Mouse (Mus musculus) MEL (cell line): Measurements from ENCODE around the gene Lats2. TPM values are rescaled to one million over a fixed set of nuclear protein-coding genes. Genes with fewer than 3 reads are reported as not detected.

Source experiments
- DNase-seq: peaks from one replicate; pipeline ENCODE4 v3.0.0; 2011; ENCODE audit warnings: low read depth, low spot score
- H3K27ac ChIP-seq: 2 replicates; pipeline ENCODE4 v1.5.1; 2012; ENCODE audit warnings: low read depth, mild to moderate bottlenecking, control low read depth, low read length, moderate library complexity; ENCODE audit not compliant: control insufficient read depth
- H3K27me3 ChIP-seq, 2 experiments: fragments of 150-350 bp in 1 of 2; sonication (generic) in 1 of 2; 2 replicates each; pipeline ENCODE4 v1.6.1; 2012; ENCODE audit warnings: low read length in 2 of 2, mild to moderate bottlenecking in 2 of 2, improper control_type of control experiment in 1 of 2, moderate library complexity in 1 of 2; ENCODE audit not compliant: insufficient read depth in 2 of 2, control insufficient read depth in 1 of 2
- H3K36me3 ChIP-seq, 2 experiments: 2 replicates each; pipeline ENCODE4 v1.6.1; 2012 to 2014; ENCODE audit warnings: low read length in 2 of 2, improper control_type of control experiment in 1 of 2, inconsistent platforms in 1 of 2, mild to moderate bottlenecking in 1 of 2; ENCODE audit not compliant: insufficient read depth in 2 of 2, control insufficient read depth in 1 of 2
- H3K4me1 ChIP-seq, 2 experiments: fragments of 150-350 bp in 1 of 2; sonication (generic) in 1 of 2; 2 replicates each; pipeline ENCODE4 v1.6.1; 2012; ENCODE audit warnings: low read length in 2 of 2, improper control_type of control experiment in 1 of 2, mild to moderate bottlenecking in 1 of 2; ENCODE audit not compliant: insufficient read depth in 2 of 2, control insufficient read depth in 1 of 2
- H3K4me3 ChIP-seq, 2 experiments: fragments of 150-350 bp in 1 of 2; sonication (generic) in 1 of 2; 2 replicates each; pipeline ENCODE4 v1.5.1; 2012; ENCODE audit warnings: low read depth in 2 of 2, low read length in 2 of 2, mild to moderate bottlenecking in 2 of 2, moderate library complexity in 2 of 2, control low read depth in 1 of 2, improper control_type of control experiment in 1 of 2; ENCODE audit not compliant: control insufficient read depth in 1 of 2, insufficient read depth in 1 of 2
- H3K79me2 ChIP-seq: 2 replicates; pipeline ENCODE4 v1.6.1; 2012; ENCODE audit warnings: mild to moderate bottlenecking, low read length, moderate library complexity; ENCODE audit not compliant: control insufficient read depth, poor library complexity, insufficient read depth
- H3K9ac ChIP-seq: 2 replicates; pipeline ENCODE4 v1.6.1; 2012; ENCODE audit warnings: low read depth, mild to moderate bottlenecking, control low read depth, low read length, moderate library complexity; ENCODE audit not compliant: control insufficient read depth, poor library complexity, severe bottlenecking
- H3K9me3 ChIP-seq: fragments of 150-350 bp; sonication (generic); replicated peaks from 2 replicates; pipeline ENCODE4 v1.6.1; 2012; ENCODE audit warnings: mild to moderate bottlenecking, low read length, improper control_type of control experiment, moderate library complexity; ENCODE audit not compliant: insufficient read depth
- BHLHE40 ChIP-seq: IDR thresholded peaks from 2 replicates; pipeline ENCODE4 v1.6.1; 2012; ENCODE audit warnings: low read depth, mild to moderate bottlenecking, inconsistent platforms, low read length, improper control_type of control experiment, borderline replicate concordance
- E2F4 ChIP-seq: IDR thresholded peaks from 2 replicates; pipeline ENCODE4 v1.6.1; 2011; ENCODE audit warnings: low read depth, low read length, improper control_type of control experiment, borderline replicate concordance
- ELF1 ChIP-seq: IDR thresholded peaks from 2 replicates; pipeline ENCODE4 v1.6.1; 2014; ENCODE audit warnings: low read depth, mild to moderate bottlenecking, inconsistent platforms, low read length, improper control_type of control experiment, moderate library complexity
- ETS1 ChIP-seq: IDR thresholded peaks from 2 replicates; pipeline ENCODE4 v1.6.1; 2012; ENCODE audit warnings: low read depth, mild to moderate bottlenecking, inconsistent platforms, low read length, improper control_type of control experiment, moderate library complexity
- GABPA ChIP-seq: IDR thresholded peaks from 2 replicates; pipeline ENCODE4 v1.6.1; 2012; ENCODE audit warnings: low read depth, mild to moderate bottlenecking, inconsistent platforms, low read length, improper control_type of control experiment, moderate library complexity
- GATA1 ChIP-seq: IDR thresholded peaks from 2 replicates; pipeline ENCODE4 v1.6.1; 2011; ENCODE audit warnings: low read depth, low read length, improper control_type of control experiment
- MAFK ChIP-seq: IDR thresholded peaks from 2 replicates; pipeline ENCODE4 v1.6.1; 2011; ENCODE audit warnings: low read depth, mild to moderate bottlenecking, low read length, improper control_type of control experiment, borderline replicate concordance
- MAX ChIP-seq: IDR thresholded peaks from 2 replicates; pipeline ENCODE4 v1.6.1; 2011; ENCODE audit warnings: low read length, improper control_type of control experiment
- MAZ ChIP-seq: IDR thresholded peaks from 2 replicates; pipeline ENCODE4 v1.6.1; 2012; ENCODE audit warnings: low read depth, mild to moderate bottlenecking, inconsistent platforms, low read length, improper control_type of control experiment
- MEF2A ChIP-seq: IDR thresholded peaks from 2 replicates; pipeline ENCODE4 v1.6.1; 2014; ENCODE audit warnings: low read depth, mild to moderate bottlenecking, inconsistent platforms, low read length, improper control_type of control experiment; ENCODE audit not compliant: poor library complexity, insufficient replicate concordance, severe bottlenecking; ENCODE audit errors: extremely low read depth
- MYB ChIP-seq: IDR thresholded peaks from 2 replicates; pipeline ENCODE4 v1.6.1; 2011; ENCODE audit warnings: mild to moderate bottlenecking, low read depth, low read length, improper control_type of control experiment
- MYC ChIP-seq: IDR thresholded peaks from 2 replicates; pipeline ENCODE4 v1.6.1; 2011; ENCODE audit warnings: low read depth, mild to moderate bottlenecking, low read length, improper control_type of control experiment, moderate library complexity
- NELFE ChIP-seq: IDR thresholded peaks from 2 replicates; pipeline ENCODE4 v1.6.1; 2011; ENCODE audit warnings: low read depth, low read length, improper control_type of control experiment
- NRF1 ChIP-seq: IDR thresholded peaks from 2 replicates; pipeline ENCODE4 v1.6.1; 2014; ENCODE audit warnings: low read depth, mild to moderate bottlenecking, inconsistent platforms, low read length, improper control_type of control experiment, moderate library complexity; ENCODE audit not compliant: poor library complexity, insufficient read depth, severe bottlenecking
- POLR2A ChIP-seq, 2 experiments: IDR thresholded peaks; 2 replicates each; pipeline ENCODE4 v1.6.1; 2011 to 2012; ENCODE audit warnings: low read length in 2 of 2, mild to moderate bottlenecking in 2 of 2, control low read depth in 1 of 2, improper control_type of control experiment in 1 of 2, low read depth in 1 of 2, moderate library complexity in 1 of 2; ENCODE audit not compliant: control insufficient read depth in 1 of 2, insufficient read depth in 1 of 2, poor library complexity in 1 of 2
- POLR2AphosphoS2 ChIP-seq: IDR thresholded peaks from 2 replicates; pipeline ENCODE4 v1.6.1; 2011; ENCODE audit warnings: low read length, improper control_type of control experiment
- POLR2AphosphoS5 ChIP-seq: IDR thresholded peaks from 2 replicates; pipeline ENCODE4 v1.6.1; 2012; ENCODE audit warnings: low read depth, borderline replicate concordance, mild to moderate bottlenecking, inconsistent platforms, low read length, moderate library complexity, mixed read lengths
- RAD21 ChIP-seq: IDR thresholded peaks from 2 replicates; pipeline ENCODE4 v1.6.1; 2011; ENCODE audit warnings: mild to moderate bottlenecking, low read depth, low read length, improper control_type of control experiment
- RCOR1 ChIP-seq: IDR thresholded peaks from 2 replicates; pipeline ENCODE4 v1.6.1; 2012; ENCODE audit warnings: low read depth, mild to moderate bottlenecking, inconsistent platforms, low read length, improper control_type of control experiment
- SIN3A ChIP-seq: IDR thresholded peaks from 2 replicates; pipeline ENCODE4 v1.6.1; 2012; ENCODE audit warnings: low read length, improper control_type of control experiment, inconsistent platforms
- TAL1 ChIP-seq: IDR thresholded peaks from 2 replicates; pipeline ENCODE4 v1.6.1; 2012; ENCODE audit warnings: mild to moderate bottlenecking, inconsistent platforms, low read length, moderate library complexity, mixed read lengths
- UBTF ChIP-seq: IDR thresholded peaks from 2 replicates; pipeline ENCODE4 v1.6.1; 2012; ENCODE audit warnings: low read depth, mild to moderate bottlenecking, inconsistent platforms, low read length, improper control_type of control experiment, moderate library complexity, borderline replicate concordance; ENCODE audit not compliant: insufficient read depth
- USF1 ChIP-seq: IDR thresholded peaks from 2 replicates; pipeline ENCODE4 v1.6.1; 2014; ENCODE audit warnings: low read depth, mild to moderate bottlenecking, inconsistent platforms, low read length, improper control_type of control experiment, moderate library complexity
- USF2 ChIP-seq, 2 experiments: IDR thresholded peaks; 2 replicates each; pipeline ENCODE4 v1.6.1; 2011 to 2012; ENCODE audit warnings: improper control_type of control experiment in 2 of 2, low read length in 2 of 2, borderline replicate concordance in 1 of 2, inconsistent platforms in 1 of 2, low read depth in 1 of 2, mild to moderate bottlenecking in 1 of 2; ENCODE audit not compliant: insufficient read depth in 1 of 2
- ZC3H11A ChIP-seq: IDR thresholded peaks from 2 replicates; pipeline ENCODE4 v1.6.1; 2012; ENCODE audit warnings: low read depth, mild to moderate bottlenecking, inconsistent platforms, low read length, improper control_type of control experiment
- ZKSCAN1 ChIP-seq: IDR thresholded peaks from 2 replicates; pipeline ENCODE4 v1.6.1; 2012; ENCODE audit warnings: low read depth, mild to moderate bottlenecking, inconsistent platforms, low read length, improper control_type of control experiment, moderate library complexity
- ZMIZ1 ChIP-seq: IDR thresholded peaks from 2 replicates; pipeline ENCODE4 v1.6.1; 2012; ENCODE audit warnings: low read depth, mild to moderate bottlenecking, inconsistent platforms, low read length, improper control_type of control experiment, moderate library complexity
- ZNF384 ChIP-seq: IDR thresholded peaks from 2 replicates; pipeline ENCODE4 v1.6.1; 2012; ENCODE audit warnings: low read depth, mild to moderate bottlenecking, inconsistent platforms, low read length, improper control_type of control experiment
- polyA plus RNA-seq, 2 experiments: library from polyadenylated mRNA; stranded (reverse) in 1 of 2; unstranded in 1 of 2; fragments of >175 nt in 1 of 2; fragments of >200 nt in 1 of 2; gene quantifications; 2 replicates each; pipeline versions ENCODE4 v1.2.1 to v1.2.4; 2012; ENCODE audit warnings: low replicate concordance in 2 of 2, low read depth in 1 of 2; ENCODE audit not compliant: insufficient read length in 2 of 2, insufficient read depth in 1 of 2, missing spikeins in 1 of 2
- total RNA-seq: library from RNA; depleted of rRNA; stranded (reverse); fragments of 300-350 nt; gene quantifications from 2 replicates; pipeline ENCODE4 v1.2.3, GENCODE M21; 2012

The Lats2 gene
- total and polyA plus RNA-seq, 3 experiments = 1.1 to 2.6 TPM; not detected in 1

GRCm38 (mm10) chr14:57687441-57687840 lies 70.7 kb downstream of the Lats2 start:
- H3K9ac ChIP-seq = no peak overlapping the region
- no peak overlapping the region for H3K4me3 ChIP-seq
- TF ChIP-seq TAL1 (no peak), ZNF384 (no peak), ZKSCAN1 (no peak), GABPA (no peak), MAX (no peak), POLR2AphosphoS2 (no peak), MYC (no peak), ZC3H11A (no peak), ETS1 (no peak), E2F4 (no peak), MYB (no peak), RAD21 (no peak), UBTF (no peak), BHLHE40 (no peak), USF1 (no peak), MAZ (no peak), POLR2A (IDR thresholded peaks at IDR 0.05; ENCODE audit: control insufficient read depth in 1 of 2, insufficient read depth in 1 of 2, low read depth in 1 of 2, low read length in 2 of 2, poor library complexity in 1 of 2) (no peak), ZMIZ1 (no peak)
- no peaks in the 10 kb centered on the region for H3K27me3 ChIP-seq
- H3K36me3 ChIP-seq = peaks cover 0 to 10% of the 10 kb centered on the region in 2 experiments; a peak in 2 of 4 replicates
- no peak overlapping the region for H3K27ac ChIP-seq
- no peaks in the 10 kb centered on the region for H3K79me2 ChIP-seq
- peaks cover 2 to 8% of the 10 kb centered on the region in 2 experiments; a peak in 3 of 4 replicates for H3K4me1 ChIP-seq
- no peak for DNase-seq
- no peaks in the 10 kb centered on the region for H3K9me3 ChIP-seq

GRCm38 (mm10) chr14:57686647-57687046 lies 71.5 kb downstream of the Lats2 start:
- Histone ChIP-seq H3K9ac (no peak overlapping the region), H3K36me3 (peaks cover 0 to 6% of the 10 kb centered on the region in 2 experiments; a peak in 2 of 4 replicates), H3K9me3 (no peaks in the 10 kb centered on the region), H3K4me3 (no peak overlapping the region), H3K27me3 (no peaks in the 10 kb centered on the region; a peak in 1 of 4 replicates), H3K4me1 (peaks cover 2% of the 10 kb centered on the region in 2 experiments; a peak in 2 of 4 replicates), H3K27ac (no peak overlapping the region), H3K79me2 (no peaks in the 10 kb centered on the region)
- no peak for DNase-seq
- TF ChIP-seq MAFK (no peak), USF2 (IDR thresholded peaks at IDR 0.05; ENCODE audit: borderline replicate concordance in 1 of 2, insufficient read depth in 1 of 2, low read depth in 1 of 2, low read length in 2 of 2) (no peak), NRF1 (no peak), POLR2AphosphoS5 (no peak), RCOR1 (no peak), MYB (no peak), MEF2A (no peak), E2F4 (no peak), MAX (no peak), POLR2AphosphoS2 (no peak), MYC (no peak), ZKSCAN1 (no peak), GATA1 (no peak), RAD21 (no peak), ELF1 (no peak), SIN3A (no peak), NELFE (no peak), BHLHE40 (no peak)
